Mouse (Mus musculus): ENCODE data around the gene Akap1. TPM values are rescaled to one million over a fixed set of nuclear protein-coding genes. Genes with fewer than 3 reads are reported as not detected.

Akap1 gene
- total RNA-seq, 2 experiments from 2014 or later = 1.8 to 2.3 TPM

DNA sequence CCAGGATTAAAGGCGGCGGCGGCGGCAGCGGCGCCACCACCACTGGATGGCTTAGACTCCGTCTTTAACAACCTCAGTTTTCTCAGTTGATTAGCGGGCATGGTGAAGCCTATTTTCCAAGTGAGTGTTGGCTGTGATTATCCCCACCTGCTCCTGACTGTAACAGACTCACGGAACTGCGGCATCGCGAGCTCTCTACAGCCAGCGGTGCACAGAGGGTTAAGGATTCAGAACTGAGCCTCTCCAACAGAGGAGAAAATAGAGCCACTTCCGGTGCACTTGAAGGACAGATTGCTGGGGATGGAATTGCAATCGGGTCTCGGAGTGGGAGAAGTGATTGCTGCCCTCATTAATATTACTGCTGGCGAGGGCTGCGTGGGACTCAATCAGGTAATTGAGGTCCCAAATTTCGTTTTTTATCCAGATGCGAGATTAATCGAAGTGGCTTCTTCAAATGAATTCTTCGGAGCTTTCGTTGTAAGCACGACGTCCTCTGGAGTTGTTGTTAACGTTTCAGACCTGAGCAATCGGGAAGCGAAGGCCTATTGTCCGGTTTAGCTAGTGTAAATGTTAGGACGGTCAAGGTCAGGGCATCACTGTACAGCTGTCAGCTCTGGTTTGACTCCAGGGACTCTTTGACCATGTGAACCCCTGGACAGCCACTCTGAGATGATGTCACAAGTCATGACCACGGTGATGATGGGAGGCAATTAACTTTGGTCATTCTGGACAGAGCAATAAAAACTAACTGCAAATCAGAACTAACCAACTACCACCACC, 61.0 kb downstream of the Akap1 start:
- ATAC-seq (ENCODE audit: poor library complexity, severe bottlenecking) = no peak

DNA sequence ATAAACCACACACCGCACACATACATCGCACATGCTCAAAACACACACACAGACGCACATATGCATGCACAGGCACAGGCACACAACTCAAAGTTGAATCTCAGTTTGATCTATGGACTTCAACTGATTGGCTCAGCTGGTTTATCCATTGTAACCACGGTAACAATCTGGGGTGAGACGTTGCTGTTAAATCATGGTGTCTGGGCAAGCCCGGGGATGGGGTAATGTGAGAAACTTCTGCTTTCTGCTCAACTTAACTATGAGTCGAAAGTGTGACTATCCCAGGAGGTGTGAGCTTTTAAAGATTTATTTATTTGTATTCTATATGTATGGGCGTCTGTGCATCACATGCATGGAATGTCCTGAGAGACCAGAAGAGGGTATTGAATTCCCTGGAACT, 68.2 kb downstream of the Akap1 start:
- ATAC-seq (ENCODE audit: poor library complexity, severe bottlenecking) = no peak

DNA sequence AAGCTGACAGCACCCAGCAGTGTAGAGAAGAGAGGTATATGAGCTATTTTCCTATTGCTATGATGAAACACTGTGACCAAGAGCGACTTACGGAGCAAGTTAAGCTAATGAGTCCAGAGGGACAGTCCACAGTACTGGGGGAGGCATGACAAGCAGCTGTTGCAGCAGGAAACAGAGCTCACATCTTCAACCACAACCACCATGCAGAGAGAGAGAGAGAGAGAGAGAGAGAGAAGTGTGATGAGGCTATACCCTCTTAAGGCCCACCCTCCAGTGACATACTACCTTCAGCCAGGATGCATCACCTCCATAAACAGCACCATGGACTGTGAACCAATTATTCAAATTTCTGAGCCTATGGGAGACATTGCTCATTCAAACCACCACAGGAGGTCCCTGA, 74.5 kb downstream of the Akap1 start:
- no peak for ATAC-seq (ENCODE audit: poor library complexity, severe bottlenecking)

DNA sequence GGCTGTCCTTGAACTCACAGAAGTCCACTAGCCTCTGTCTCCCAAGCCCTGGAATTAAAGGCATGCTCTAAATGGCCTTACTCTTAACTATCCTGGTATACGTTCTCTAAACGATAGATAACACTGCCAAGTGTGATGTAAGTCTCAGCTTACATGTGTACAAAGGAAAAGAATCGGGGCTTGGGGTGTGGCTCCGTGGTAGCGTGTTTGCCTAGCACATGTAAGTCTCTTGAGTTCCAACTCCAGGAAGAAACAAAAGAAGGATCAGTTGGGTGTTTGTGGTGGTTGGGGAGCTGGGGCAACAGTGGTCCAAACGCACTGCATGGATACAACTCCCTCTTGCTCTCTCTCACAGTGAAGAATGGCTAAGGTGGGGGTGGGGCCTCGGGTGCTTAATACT, 77.6 kb downstream of the Akap1 start:
- ATAC-seq (ENCODE audit: poor library complexity, severe bottlenecking) = no peak

DNA sequence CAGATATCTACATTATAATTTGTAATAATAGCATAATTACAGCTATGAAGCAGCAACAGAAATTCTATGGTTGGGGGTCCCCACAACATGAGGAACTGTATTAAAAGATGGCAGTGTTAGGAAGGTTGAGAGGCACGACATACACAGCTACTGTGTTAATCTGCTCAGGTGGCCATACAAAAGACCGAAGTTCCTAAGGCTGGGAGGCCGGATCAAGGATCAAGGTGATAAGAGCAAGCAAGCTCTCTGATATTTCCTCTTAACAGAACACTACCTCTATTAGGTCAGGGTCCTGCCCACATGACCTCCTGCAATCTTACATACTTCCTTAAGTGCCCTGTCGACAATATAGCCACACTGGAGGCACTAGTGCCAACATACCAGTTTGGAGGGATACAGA, 80.9 kb downstream of the Akap1 start:
- no peak for ATAC-seq (ENCODE audit: poor library complexity, severe bottlenecking)

DNA sequence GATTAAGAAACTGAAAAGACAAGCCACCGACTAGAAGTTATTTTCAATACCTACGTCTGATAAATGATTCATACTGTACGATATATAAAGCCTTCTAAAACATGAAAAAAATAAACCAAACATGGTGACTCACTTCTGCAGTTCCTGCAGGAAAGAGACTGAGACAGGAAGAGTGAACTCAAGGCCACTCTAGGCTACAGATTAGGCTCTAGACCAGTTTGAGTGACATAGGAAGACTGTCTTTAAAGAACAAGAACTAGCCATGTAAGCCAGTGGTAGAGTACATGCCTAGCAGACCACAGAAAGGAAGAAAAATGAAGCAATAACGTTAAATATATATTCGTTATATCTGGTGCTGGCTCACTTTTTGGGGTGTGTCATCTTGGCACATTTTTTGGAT, 81.9 kb downstream of the Akap1 start:
- ATAC-seq (ENCODE audit: poor library complexity, severe bottlenecking) = no peak

Other genes with a start within 250 kb of the Akap1 start
- 5.3 and 5.7 TPM in 2 replicates for gene Msi2, start 146.1 kb downstream of the Akap1 start, total RNA-seq (2015)
- gene Msi2, start 146.1 kb downstream of the Akap1 start, total RNA-seq (2017) = 7.8 and 14.4 TPM in 2 replicates
- gene Scpep1, start 90.9 kb upstream of the Akap1 start, total RNA-seq (2015) = 173 and 192 TPM in 2 replicates
- gene Scpep1, start 90.9 kb upstream of the Akap1 start, total RNA-seq (2017) = 87.6 and 89.8 TPM in 2 replicates
- not detected in 2 replicates for gene Elobl, start 102.3 kb upstream of the Akap1 start, total RNA-seq (2015)
- gene Elobl, start 102.3 kb upstream of the Akap1 start, total RNA-seq (2017) = not detected in 2 replicates
- gene Coil, start 105.7 kb upstream of the Akap1 start, total RNA-seq (2015) = 6.6 and 7.2 TPM in 2 replicates
- 6.4 and 7.0 TPM in 2 replicates for gene Coil, start 105.7 kb upstream of the Akap1 start, total RNA-seq (2017)
- 33.4 and 33.7 TPM in 2 replicates for gene Trim25, start 134.8 kb upstream of the Akap1 start, total RNA-seq (2015)
- 24.5 and 28.7 TPM in 2 replicates for gene Trim25, start 134.8 kb upstream of the Akap1 start, total RNA-seq (2017)
- 1.1 and 1.3 TPM in 2 replicates for gene Dgke, start 202.3 kb upstream of the Akap1 start, total RNA-seq (2015)
- 2.6 and 2.7 TPM in 2 replicates for gene Dgke, start 202.3 kb upstream of the Akap1 start, total RNA-seq (2017)
- gene Gm525, start 209.3 kb upstream of the Akap1 start, total RNA-seq (2015) = not detected in 2 replicates
- not detected in 2 replicates for gene Gm525, start 209.3 kb upstream of the Akap1 start, total RNA-seq (2017)